Mouse (Mus musculus) kidney, adult 10 weeks (tissue): ENCODE data around the gene Bnip2. TPM values are rescaled to one million over a fixed set of nuclear protein-coding genes. Genes with fewer than 3 reads are reported as not detected.

Source experiments
- polyA plus RNA-seq: library from polyadenylated mRNA; stranded (reverse); fragments of 350-450 nt; fragmentation: Illumina TruSeq; extraction: RNeasy Lipid Tissue Mini Kit (QIAGEN cat#74804); gene quantifications from one replicate; pipeline ENCODE4 v1.2.3, GENCODE M21; 2014; ENCODE audit warnings: low read depth, low replicate concordance

Bnip2 gene
- polyA plus RNA-seq, result 70.1 TPM

GRCm38 (mm10) chr9:69989303-69990121 lies at the start of gene Bnip2:
Gene Bnip2 (plus strand): TSS chr9:69989466.

GRCm38 (mm10) chr9:70012408-70012901 lies 23.2 kb downstream of the Bnip2 start, which contains the start of gene Gtf2a2:
Gene Gtf2a2 (plus strand): TSS chr9:70012550.

GRCm38 (mm10) chr9:70037988-70038387 lies 48.7 kb downstream of the Bnip2 start, which contains the start of gene Gcnt3:
Gene Gcnt3 (minus strand): TSS chr9:70038088.

Other genes with a start within 250 kb of the Bnip2 start
- not detected for gene Foxb1, start 228.5 kb upstream of the Bnip2 start, polyA plus RNA-seq
- 180 TPM for gene Gtf2a2, start 23.1 kb downstream of the Bnip2 start, polyA plus RNA-seq
- gene Gcnt3, start 48.6 kb downstream of the Bnip2 start, polyA plus RNA-seq, result 0.65 TPM
- gene Fam81a, start 153.1 kb downstream of the Bnip2 start, polyA plus RNA-seq, result 29.6 TPM
- 14.8 TPM for gene Myo1e, start 217.9 kb downstream of the Bnip2 start, polyA plus RNA-seq